Mouse (Mus musculus) kidney, postnatal 0 days (tissue): ENCODE measurements at regions not wholly inside any gene's neighbourhood (a gene's known extent, or its start where the extent isn't known, plus 50 kb on each side); places are given as distances from the start of the nearest gene placed in this dataset.
A peak's percentile ranks its signal among the peaks of the same experiment; 100 is the strongest.

ENCODE experiments used
- ATAC-seq: fragments of 200-750 bp; cut with Nextera tagmentation; replicated peaks from 2 replicates; pipeline ENCODE4 v1.8.0; 2017; ENCODE audit warnings: low read depth, moderate number of reproducible peaks, moderate TSS enrichment, moderate library complexity; ENCODE audit not compliant: low FRiP score
- DNase-seq: peaks from one replicate; pipeline ENCODE4 v3.0.0-alpha.2; 2016; ENCODE audit warnings: low spot score
- H3K27ac ChIP-seq: fragments of 300-500 bp; sonication (generic); 2 replicates; pipeline ENCODE4 v1.5.1; 2014; ENCODE audit warnings: mild to moderate bottlenecking
- H3K27me3 ChIP-seq: fragments of 300-500 bp; sonication (generic); 2 replicates; pipeline ENCODE4 v1.6.1; 2014; ENCODE audit warnings: low read length, mixed read lengths; ENCODE audit not compliant: insufficient read depth
- H3K36me3 ChIP-seq: fragments of 300-500 bp; sonication (generic); 2 replicates; pipeline ENCODE4 v1.6.1; 2014; ENCODE audit warnings: low read length, mixed read lengths; ENCODE audit not compliant: insufficient read depth
- H3K4me1 ChIP-seq: fragments of 300-500 bp; sonication (generic); replicated peaks from 2 replicates; pipeline ENCODE4 v1.6.1; 2014; ENCODE audit warnings: antibody characterized with exemption, low read length, mixed read lengths; ENCODE audit not compliant: insufficient read depth
- H3K4me2 ChIP-seq: fragments of 300-500 bp; sonication (generic); 2 replicates; pipeline ENCODE4 v1.6.1; 2014; ENCODE audit warnings: mild to moderate bottlenecking, low read length, moderate library complexity, mixed read lengths
- H3K4me3 ChIP-seq: fragments of 300-500 bp; sonication (generic); replicated peaks from 2 replicates; pipeline ENCODE4 v1.5.1; 2014; ENCODE audit warnings: low read depth, low read length
- H3K9ac ChIP-seq: fragments of 300-500 bp; sonication (generic); 2 replicates; pipeline ENCODE4 v1.6.1; 2014; ENCODE audit warnings: low read depth, low read length
- H3K9me3 ChIP-seq: fragments of 300-500 bp; sonication (generic); replicated peaks from 2 replicates; pipeline ENCODE4 v1.6.1; 2016; ENCODE audit warnings: low read length, inconsistent platforms, mixed read lengths
- CTCF ChIP-seq: IDR thresholded peaks from 2 replicates; pipeline ENCODE4 v1.5.1; 2016; ENCODE audit warnings: antibody characterized with exemption, low read depth, mild to moderate bottlenecking, moderate library complexity
- WGBS: fragments of 180-500 bp; shearing (Covaris S2); extraction: QIAGEN DNeasy Blood & Tissue Kit; methylation state at CpG from one replicate; pipeline ENCODE4 v1.1.7; 2014; 5-methylcytosine and 5-hydroxymethylcytosine counted together

DNA sequence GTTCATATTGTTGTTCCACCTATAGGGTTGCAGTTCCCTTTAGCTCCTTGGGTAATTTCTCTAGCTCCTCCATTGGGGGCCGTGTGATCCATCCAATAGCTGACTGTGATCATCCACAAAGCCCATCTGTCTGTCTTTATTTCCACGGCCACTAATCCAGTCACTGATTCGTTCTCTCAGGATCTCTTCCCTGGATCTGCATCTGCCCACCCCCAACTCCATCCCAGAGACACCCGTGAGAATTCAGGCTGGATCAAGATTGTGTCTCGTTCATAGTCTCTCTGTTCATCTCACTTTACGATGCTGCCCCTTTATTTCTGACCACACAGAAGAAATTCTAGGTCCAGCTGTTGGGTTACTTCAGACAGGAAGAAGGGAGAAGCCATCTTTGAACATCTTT lies 96.7 kb downstream of the Avpr1a start:
- DNase-seq (no peak), ATAC-seq (no peak)
- Histone ChIP-seq H3K9me3 (no peaks in the 10 kb centered on the region), H3K4me2 (no peak overlapping the region), H3K27ac (no peak overlapping the region), H3K4me1 (no peaks in the 10 kb centered on the region), H3K27me3 (no peaks in the 10 kb centered on the region), H3K4me3 (no peak overlapping the region), H3K36me3 (no peaks in the 10 kb centered on the region), H3K9ac (no peak overlapping the region)
- 92% methylated on average over 6 of the region's 6 CpGs for WGBS
- TF ChIP-seq CTCF, result no peak

- H3K4me3 ChIP-seq, result no peak overlapping the region
- no peaks in the 10 kb centered on the region for H3K9me3 ChIP-seq
- ATAC-seq, result no peak
- DNase-seq, result no peak
- no peak overlapping the region for H3K27ac ChIP-seq
- WGBS, result 75% methylated on average over 5 of the region's 5 CpGs
- H3K27me3 ChIP-seq, result no peaks in the 10 kb centered on the region
- no peak for TF ChIP-seq CTCF
- H3K4me1 ChIP-seq, result no peaks in the 10 kb centered on the region
- no peaks in the 10 kb centered on the region for H3K36me3 ChIP-seq
- no peak overlapping the region for H3K9ac ChIP-seq
- H3K4me2 ChIP-seq, result no peak overlapping the region
Measured at GRCm38 (mm10) chr10:122551586-122551985, 103.3 kb downstream of the Avpr1a start.

DNA sequence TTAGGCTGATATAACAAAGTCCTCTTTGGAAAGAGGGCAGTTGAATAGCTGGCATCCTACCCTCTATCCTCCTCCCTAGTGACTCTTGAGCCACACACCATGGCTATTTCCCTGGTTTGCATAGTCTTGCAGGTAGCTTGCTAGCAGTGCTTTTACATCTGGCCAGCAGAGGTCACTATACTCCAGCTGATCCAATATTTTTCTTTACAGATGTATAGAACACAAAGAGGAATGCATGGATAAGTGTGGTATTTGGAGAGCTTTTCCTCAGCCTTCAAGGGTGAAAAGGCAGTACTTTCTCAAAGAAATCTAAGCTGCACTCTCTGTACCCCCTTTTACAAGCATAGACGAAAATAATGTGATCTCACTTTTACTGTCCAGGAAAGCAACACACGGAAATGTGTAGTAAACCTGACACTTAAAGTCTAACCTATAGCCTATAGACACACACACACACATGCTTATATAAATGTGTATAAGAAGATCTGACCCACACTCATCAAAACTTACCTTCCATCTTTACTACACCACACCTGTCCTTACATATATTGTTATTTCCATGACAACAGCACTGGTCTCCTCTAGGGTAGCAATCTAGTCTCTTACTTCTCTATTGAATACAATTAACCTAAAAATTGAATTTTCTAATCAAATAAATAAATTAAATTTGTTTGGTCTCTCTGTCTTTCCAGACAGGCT lies 105.0 kb downstream of the Avpr1a start:
- no peak overlapping the region for H3K4me3 ChIP-seq
- no peaks in the 10 kb centered on the region for H3K4me1 ChIP-seq
- no peak overlapping the region for H3K4me2 ChIP-seq
- H3K36me3 ChIP-seq, result no peaks in the 10 kb centered on the region
- peak; percentile 90 for DNase-seq
- peak; percentile 92 for TF ChIP-seq CTCF
- H3K9me3 ChIP-seq, result no peaks in the 10 kb centered on the region
- no peak; the same call in 1 of the 2 replicates for ATAC-seq
- 36% methylated on average over 2 of the region's 2 CpGs for WGBS
- no peak overlapping the region for H3K9ac ChIP-seq
- no peaks in the 10 kb centered on the region for H3K27me3 ChIP-seq
- H3K27ac ChIP-seq, result no peak overlapping the region

DNA sequence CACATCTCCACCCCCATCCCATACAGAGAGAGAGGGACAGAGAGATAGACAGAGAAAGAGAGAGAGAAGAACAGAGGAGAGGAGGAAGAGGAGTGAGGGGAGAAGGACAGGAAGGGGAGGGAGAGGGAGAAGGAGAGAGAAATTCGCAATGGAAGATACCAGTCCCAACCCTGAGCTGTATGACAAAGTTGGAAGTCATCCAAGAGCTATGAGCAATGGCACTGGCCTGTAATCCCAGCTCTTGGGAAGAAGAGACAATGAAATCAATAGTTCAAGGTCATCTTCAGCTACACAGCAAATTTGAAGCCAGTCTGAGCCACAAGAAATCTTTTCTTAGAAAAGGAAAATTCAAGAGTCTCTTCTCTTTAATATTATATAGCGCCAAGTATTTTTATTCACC lies 105.6 kb downstream of the Avpr1a start:
- no peak for TF ChIP-seq CTCF
- Histone ChIP-seq H3K9ac (no peak overlapping the region), H3K36me3 (no peaks in the 10 kb centered on the region), H3K27me3 (no peaks in the 10 kb centered on the region), H3K27ac (no peak overlapping the region), H3K9me3 (no peaks in the 10 kb centered on the region), H3K4me3 (no peak overlapping the region), H3K4me1 (no peaks in the 10 kb centered on the region), H3K4me2 (no peak overlapping the region)
- WGBS, result 73% methylated on average over 2 of the region's 2 CpGs
- ATAC-seq (no peak), DNase-seq (no peak)

GRCm38 (mm10) chr10:122558660-122559059 lies 110.4 kb downstream of the Avpr1a start:
- no peaks in the 10 kb centered on the region for H3K4me1 ChIP-seq
- H3K4me2 ChIP-seq, result no peak overlapping the region
- H3K9me3 ChIP-seq, result no peaks in the 10 kb centered on the region
- H3K4me3 ChIP-seq, result no peak overlapping the region
- H3K36me3 ChIP-seq, result no peaks in the 10 kb centered on the region
- no peak for TF ChIP-seq CTCF
- 76% methylated on average over 1 of the region's 1 CpGs for WGBS
- DNase-seq (no peak), ATAC-seq (no peak)
- H3K27ac ChIP-seq, result no peak overlapping the region
- H3K9ac ChIP-seq, result no peak overlapping the region
- H3K27me3 ChIP-seq, result no peaks in the 10 kb centered on the region

GRCm38 (mm10) chr10:122560001-122560695 lies 111.8 kb downstream of the Avpr1a start:
- H3K9ac ChIP-seq, result no peak overlapping the region
- no peak overlapping the region for H3K27ac ChIP-seq
- no peaks in the 10 kb centered on the region for H3K36me3 ChIP-seq
- 67% methylated on average over 10 of the region's 10 CpGs for WGBS
- DNase-seq (no peak), ATAC-seq (no peak)
- no peak overlapping the region for H3K4me3 ChIP-seq
- no peak for TF ChIP-seq CTCF
- H3K4me2 ChIP-seq, result no peak overlapping the region
- H3K27me3 ChIP-seq, result no peaks in the 10 kb centered on the region
- H3K9me3 ChIP-seq, result no peaks in the 10 kb centered on the region
- H3K4me1 ChIP-seq, result no peaks in the 10 kb centered on the region
